Mouse (Mus musculus) heart, postnatal 0 days (tissue): ENCODE results near the gene Dennd6a. TPM values are rescaled to one million over a fixed set of nuclear protein-coding genes. Genes with fewer than 3 reads are reported as not detected.
"Not testable (repeated sequence)": the region's sequence is repeated elsewhere in the genome, so short reads cannot be mapped to it uniquely, and the experiment has no call there.

Experiments
- ATAC-seq: fragments of 200-750 bp; cut with Nextera tagmentation; 2 replicates; pipeline ENCODE4 v1.8.0; 2017; ENCODE audit warnings: low read depth, moderate number of reproducible peaks, moderate library complexity; ENCODE audit not compliant: insufficient read depth
- DNase-seq: peaks from one replicate; pipeline ENCODE4 v3.0.0-alpha.2; 2016; ENCODE audit warnings: low spot score
- H3K27ac ChIP-seq: fragments of 300-500 bp; sonication (generic); 2 replicates; pipeline ENCODE4 v1.5.1; 2014; ENCODE audit warnings: low read depth, mild to moderate bottlenecking
- H3K27me3 ChIP-seq: fragments of 300-500 bp; sonication (generic); 2 replicates; pipeline ENCODE4 v1.6.1; 2014; ENCODE audit warnings: low read length, mixed read lengths; ENCODE audit not compliant: control insufficient read depth, insufficient read depth
- H3K36me3 ChIP-seq: fragments of 300-500 bp; sonication (generic); replicated peaks from 2 replicates; pipeline ENCODE4 v1.6.1; 2014; ENCODE audit warnings: low read length, mixed read lengths; ENCODE audit not compliant: control insufficient read depth, insufficient read depth
- H3K4me1 ChIP-seq: fragments of 300-500 bp; sonication (generic); 2 replicates; pipeline ENCODE4 v1.6.1; 2014; ENCODE audit warnings: antibody characterized with exemption; ENCODE audit not compliant: control insufficient read depth, insufficient read depth
- H3K4me2 ChIP-seq: fragments of 300-500 bp; sonication (generic); 2 replicates; pipeline ENCODE4 v1.6.1; 2014; ENCODE audit warnings: low read depth, mild to moderate bottlenecking, low read length, moderate library complexity
- H3K4me3 ChIP-seq: fragments of 300-500 bp; sonication (generic); 2 replicates; pipeline ENCODE4 v1.5.1; 2014; ENCODE audit warnings: low read depth, low read length
- H3K9ac ChIP-seq: fragments of 300-500 bp; sonication (generic); replicated peaks from 2 replicates; pipeline ENCODE4 v1.6.1; 2014; ENCODE audit warnings: low read depth, low read length, mixed read lengths
- H3K9me3 ChIP-seq: fragments of 300-500 bp; sonication (generic); replicated peaks from 2 replicates; pipeline ENCODE4 v1.6.1; 2016; ENCODE audit warnings: low read length; ENCODE audit not compliant: control insufficient read depth
- CTCF ChIP-seq: IDR thresholded peaks from 2 replicates; pipeline ENCODE4 v1.5.1; 2016; ENCODE audit warnings: antibody characterized with exemption, control low read depth, low read depth
- EP300 ChIP-seq: IDR thresholded peaks from 2 replicates; pipeline ENCODE4 v1.6.1; 2016; ENCODE audit warnings: antibody characterized with exemption, low read depth
- WGBS: fragments of 180-500 bp; shearing (Covaris S2); extraction: QIAGEN DNeasy Blood & Tissue Kit; methylation state at CpG from one replicate; pipeline ENCODE4 v1.1.7; 2014; 5-methylcytosine and 5-hydroxymethylcytosine counted together
- polyA plus RNA-seq: library from polyadenylated mRNA; unstranded; fragments of >200 nt; fragmentation: Nextera tagmentation; extraction: Ambion mirVana; gene quantifications from 2 replicates; pipeline ENCODE4 v1.2.1, GENCODE M21; 2015
- total RNA-seq: library from RNA; depleted of rRNA; stranded (reverse); fragments of >200 nt; gene quantifications from 2 replicates; pipeline ENCODE4 v1.2.3, GENCODE M21; 2014; ENCODE audit warnings: low replicate concordance; rRNA removed

The Dennd6a gene
- total RNA-seq (20.3 and 32.4 TPM in 2 replicates), polyA plus RNA-seq (16.0 and 17.6 TPM in 2 replicates)

DNA sequence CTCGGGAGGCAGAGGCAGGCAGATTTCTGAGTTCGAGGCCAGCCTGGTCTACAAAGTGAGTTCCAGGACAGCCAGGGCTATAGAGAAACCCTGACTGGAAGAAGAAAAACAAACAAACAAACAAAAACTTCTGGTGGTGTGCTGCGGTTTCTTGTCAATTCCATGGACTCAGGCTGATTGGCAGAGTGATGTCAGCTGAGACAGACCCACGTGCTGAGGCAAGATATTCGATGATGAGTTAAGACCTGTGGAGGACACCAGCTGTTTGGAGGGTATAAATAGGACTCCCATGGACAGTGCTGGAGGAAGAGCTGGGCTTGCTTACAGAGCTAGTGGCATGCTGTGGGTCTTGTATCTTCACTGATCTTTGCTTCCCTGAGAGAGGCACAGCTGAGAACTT is at the start of gene Dennd6a:
Gene Dennd6a (plus strand): TSS at position 301 of the 400 bp plus-strand sequence.
- H3K27me3 ChIP-seq, H3K4me3 ChIP-seq, DNase-seq, H3K27ac ChIP-seq, H3K4me2 ChIP-seq, H3K9ac ChIP-seq, ATAC-seq, H3K36me3 ChIP-seq, H3K4me1 ChIP-seq, H3K9me3 ChIP-seq: not testable (repeated sequence)
- 73% methylated on average over 5 of the region's 5 CpGs for WGBS

DNA sequence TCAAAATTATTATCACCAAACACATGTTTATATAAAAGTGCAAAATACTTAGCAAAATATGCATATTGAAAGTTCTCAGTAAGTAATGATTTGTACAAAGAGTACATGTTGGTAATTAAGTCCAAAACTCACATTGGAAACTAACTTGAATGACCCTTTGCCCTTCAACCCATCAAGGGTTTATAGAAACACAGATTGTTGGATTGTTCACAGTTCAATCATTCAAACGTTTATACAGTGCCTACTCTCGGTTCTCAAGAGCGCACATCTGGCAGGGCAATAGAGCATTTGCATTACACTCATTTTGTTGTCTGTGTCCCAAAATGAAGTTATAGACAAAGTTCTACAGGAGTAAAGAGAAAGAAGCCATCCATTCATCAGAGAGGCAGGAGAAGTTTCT is 47.7 kb upstream of the Dennd6a start:
- 0 out of 2 replicates have a peak, but pooled peaks cover 9% of the 10 kb centered on the region for H3K36me3 ChIP-seq
- TF ChIP-seq CTCF = no peak
- H3K27me3 ChIP-seq = no peaks in the 10 kb centered on the region
- peaks cover 37% of the 10 kb centered on the region for H3K4me1 ChIP-seq
- H3K4me2 ChIP-seq = no peak overlapping the region
- ATAC-seq = no peak
- WGBS = 53% methylated on average over 3 of the region's 3 CpGs
- no peak overlapping the region for H3K27ac ChIP-seq
- no peak overlapping the region for H3K4me3 ChIP-seq
- no peaks in the 10 kb centered on the region for H3K9me3 ChIP-seq
- no peak for DNase-seq
- no peak overlapping the region for H3K9ac ChIP-seq

DNA sequence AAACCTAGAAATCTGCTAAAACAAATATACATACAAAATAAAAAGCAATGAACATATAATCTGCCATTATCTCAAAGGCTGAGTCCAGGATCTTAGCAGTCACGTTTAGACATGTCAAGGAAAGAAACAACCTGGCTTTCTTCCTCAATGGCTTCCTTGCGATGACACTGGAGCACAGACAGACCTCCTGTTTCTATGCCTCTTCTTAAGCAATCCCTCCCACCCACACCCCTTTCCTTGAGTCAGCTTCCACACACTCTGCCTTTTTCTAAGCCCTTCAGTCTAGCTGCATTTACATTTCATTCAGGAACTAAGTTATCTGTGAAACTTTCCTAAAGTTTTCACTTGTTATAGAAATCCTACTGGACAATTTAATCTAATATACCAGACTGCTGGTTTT is 45.4 kb upstream of the Dennd6a start:
- TF ChIP-seq CTCF (no peak), EP300 (no peak)
- ATAC-seq (no peak), DNase-seq (no peak)
- H3K4me2 ChIP-seq = no peak overlapping the region
- no peak overlapping the region for H3K27ac ChIP-seq
- H3K9me3 ChIP-seq = no peaks in the 10 kb centered on the region
- H3K9ac ChIP-seq = no peak overlapping the region
- WGBS = 55% methylated on average over 2 of the region's 2 CpGs
- no peak overlapping the region for H3K4me3 ChIP-seq
- 0 out of 2 replicates have a peak, but pooled peaks cover 9% of the 10 kb centered on the region for H3K36me3 ChIP-seq
- no peaks in the 10 kb centered on the region for H3K27me3 ChIP-seq
- H3K4me1 ChIP-seq = peaks cover 44% of the 10 kb centered on the region

DNA sequence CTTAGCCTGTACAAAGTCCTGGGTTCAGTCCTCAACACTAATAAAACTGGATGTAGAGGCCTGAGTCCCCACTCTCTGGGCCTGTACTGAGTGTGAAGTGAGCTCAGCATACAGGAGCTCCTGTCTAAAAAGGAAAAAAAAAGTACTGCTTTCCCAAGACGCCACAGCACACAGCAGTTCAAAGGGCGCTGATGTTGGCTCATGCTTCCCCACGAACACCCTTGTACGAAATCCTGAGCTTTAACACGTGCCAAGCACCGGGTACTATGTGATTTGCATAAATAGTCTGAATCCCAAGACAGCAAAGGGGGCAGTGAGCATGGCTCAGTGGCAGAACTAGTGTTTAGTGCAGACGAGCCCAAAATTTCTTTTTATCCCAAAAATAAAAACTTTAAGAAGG is 43.3 kb upstream of the Dennd6a start:
- 58% methylated on average over 7 of the region's 7 CpGs for WGBS
- Histone ChIP-seq H3K36me3 (0 out of 2 replicates have a peak, but pooled peaks cover 3% of the 10 kb centered on the region), H3K27ac (peak overlapping the region; percentile 38; the same call in 1 of the 2 replicates), H3K4me3 (no peak overlapping the region), H3K27me3 (no peaks in the 10 kb centered on the region), H3K4me1 (peaks cover 36% of the 10 kb centered on the region), H3K4me2 (0 out of 2 replicates have a peak overlapping the region, but pooled peaks have one; percentile 8), H3K9me3 (no peaks in the 10 kb centered on the region), H3K9ac (no peak overlapping the region)
- DNase-seq (no peak), ATAC-seq (no peak)
- TF ChIP-seq EP300 (no peak), CTCF (no peak)

DNA sequence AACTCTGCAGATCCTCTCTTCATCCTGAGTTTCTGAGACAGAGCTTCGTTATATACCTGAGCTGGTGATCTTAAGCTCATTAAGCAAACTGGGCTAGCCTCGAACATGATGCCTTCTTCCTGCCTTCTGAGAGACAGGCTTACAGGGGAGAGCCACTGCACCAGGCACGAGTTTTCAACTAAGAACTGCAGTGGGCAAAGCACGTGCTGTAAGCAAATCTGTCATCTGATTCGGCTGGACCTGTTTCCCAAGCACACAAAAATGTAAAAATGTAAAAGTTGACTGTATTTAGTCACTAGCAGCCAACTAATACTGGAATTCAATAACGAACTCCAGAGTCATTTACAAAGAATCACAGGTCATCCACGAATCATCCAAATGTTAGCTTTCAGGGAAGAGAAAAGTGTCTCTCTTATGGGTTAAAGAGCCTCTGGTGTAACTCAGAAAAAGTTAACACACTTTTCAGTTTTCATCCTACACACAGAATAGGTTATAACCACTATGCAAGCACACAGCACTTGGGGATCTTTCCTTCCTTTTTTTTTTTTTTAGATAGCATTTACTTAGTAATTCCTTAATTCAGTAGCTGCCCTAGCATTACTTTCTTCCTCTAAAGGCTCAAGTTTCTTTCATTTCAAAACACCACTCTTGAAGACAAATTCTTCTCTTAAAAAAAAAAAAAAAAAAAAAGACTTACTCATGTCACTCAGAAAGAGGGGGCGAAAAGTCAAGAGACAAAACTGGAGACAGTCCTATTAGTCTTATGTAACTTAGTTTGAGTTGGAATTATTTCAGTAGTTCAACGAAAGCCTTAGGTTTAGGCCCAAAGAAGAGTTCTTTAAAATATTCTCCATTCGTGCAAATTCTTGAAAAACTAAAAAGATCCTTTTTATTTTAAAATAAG is 42.0 kb upstream of the Dennd6a start:
- TF ChIP-seq CTCF (no peak), EP300 (no peak)
- WGBS = 72% methylated on average over 10 of the region's 10 CpGs
- no peak overlapping the region for H3K9ac ChIP-seq

More for the DNA sequence above, 42.0 kb upstream of the Dennd6a start:
- Histone ChIP-seq H3K4me2 (peak overlapping the region; percentile 22; the same call in 1 of the 2 replicates), H3K36me3 (0 out of 2 replicates have a peak, but pooled peaks cover 3% of the 10 kb centered on the region), H3K9me3 (no peaks in the 10 kb centered on the region), H3K27me3 (no peaks in the 10 kb centered on the region), H3K27ac (no peak overlapping the region), H3K4me3 (no peak overlapping the region), H3K4me1 (peaks cover 36% of the 10 kb centered on the region)
- ATAC-seq = no peak
- DNase-seq = no peak
